Mouse (Mus musculus): ENCODE measurements around the gene 3100002H09Rik.

DNA sequence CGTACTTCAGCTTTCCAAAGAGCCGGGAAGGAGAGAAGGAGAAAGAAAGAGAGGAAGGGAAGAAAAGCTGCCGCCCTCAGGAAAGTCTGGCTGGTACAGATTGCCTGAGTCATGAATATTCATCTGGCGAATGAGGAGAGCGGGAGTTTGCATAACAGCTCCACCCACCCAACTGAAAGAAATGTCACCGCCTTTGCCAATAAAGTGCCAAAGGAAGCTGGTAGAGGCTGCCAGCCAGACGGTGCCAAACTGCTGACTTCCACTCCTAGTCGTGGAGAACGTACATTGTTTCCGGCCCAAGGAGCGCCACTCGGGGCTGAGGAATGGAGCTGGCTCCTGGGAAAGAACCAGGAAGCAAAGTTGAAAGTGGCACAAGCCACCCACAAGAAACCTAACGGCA lies 15.7 kb downstream of the 3100002H09Rik start:
- no peak for TF ChIP-seq POLR2A (IDR thresholded peaks at IDR 0.05; ENCODE audit: low read depth, low read length)
- no peak for TF ChIP-seq CTCF (IDR thresholded peaks at IDR 0.05; ENCODE audit: extremely low read depth, insufficient read depth, insufficient read length, insufficient replicate concordance)
